Comparison of ENCODE assay signal across 19 mouse cellular contexts in genomic region chr5:129092345-129093065, GRCm38 (mm10). TPM values are rescaled to one million over a fixed set of nuclear protein-coding genes. Genes with fewer than 3 reads are reported as not detected.
A peak's percentile ranks its signal among the peaks of the same experiment; 100 is the strongest.
DNase-seq lines count a peak whose midpoint lies in the region; ATAC-seq lines count a peak whose summit lies in the region.
"Had no signal": no experiment of that assay in that cellular context is flagged by ENCODE, and none has a peak within 500 bp of the region (broad histone marks: within the 10 kb centered on the region; RNA-seq: fewer than 3 reads in every experiment).

No protein-coding gene starts in this region.

- no peaks in the 10 kb centered on the region for H3K4me1 ChIP-seq in forebrain, embryonic 14.5 days (ENCODE audit: control insufficient read depth, insufficient read depth, low read length)
- peaks cover 15% of the 10 kb centered on the region; the same call in 1 of the 2 replicates for H3K4me1 ChIP-seq in forebrain, embryonic 10.5 days
- H3K4me1 ChIP-seq in lung, embryonic 15.5 days, result peaks cover 14% of the 10 kb centered on the region
- H3K4me1 ChIP-seq: midbrain, embryonic 13.5 days had no signal

- 34% methylated on average over 10 of the region's 10 CpGs for WGBS in forebrain, embryonic 14.5 days
- WGBS in forebrain, embryonic 10.5 days, result 84% methylated on average over 10 of the region's 10 CpGs
- WGBS in lung, embryonic 15.5 days, result 33% methylated on average over 10 of the region's 10 CpGs

- no peak overlapping the region for H3K9ac ChIP-seq in forebrain, embryonic 14.5 days (ENCODE audit: low read length)
- H3K9ac ChIP-seq in lung, embryonic 15.5 days, result no peak overlapping the region
- H3K9ac ChIP-seq: liver, postnatal 0 days; midbrain, embryonic 13.5 days had no signal

- DNase-seq in forebrain, embryonic 14.5 days (ENCODE audit: low spot score), result peak; percentile 68
- DNase-seq in forebrain, embryonic 10.5 days (ENCODE audit: extremely low spot score, low spot score), result no peak
- no peak for DNase-seq in lung, postnatal 14 days
- DNase-seq in NIH3T3 (ENCODE audit: low read depth), result peak; percentile 13
- no peak for DNase-seq in cerebellum, adult 9-11 months
- no peak for DNase-seq in gastrocnemius, postnatal 4 days (ENCODE audit: low spot score in 2 of 2)
- DNase-seq: adrenal gland, postnatal 25 days; B cell, adult 2 months; cerebellum, adult 9-10 months; gastrocnemius, postnatal 14 days; heart, postnatal 10 days; kidney, adult 9 months; liver; liver, postnatal 0 days had no signal

- ATAC-seq in forebrain, embryonic 14.5 days, result peak; percentile 87
- peak; percentile 61; the same call in 1 of the 2 replicates for ATAC-seq in lung, embryonic 15.5 days (ENCODE audit: borderline replicate concordance, extremely low read depth, low FRiP score, low TSS enrichment)
- ATAC-seq in granulocyte monocyte progenitor cell, adult 5-6 weeks (replicated peaks; ENCODE audit: poor library complexity, severe bottlenecking), result peak; percentile 79
- ATAC-seq: activated CD4-positive, CD25-positive, alpha-beta regulatory T cell, adult 4 months; midbrain, embryonic 13.5 days had no signal

- H3K27ac ChIP-seq in forebrain, embryonic 14.5 days (ENCODE audit: low read depth, low read length), result no peak overlapping the region
- H3K27ac ChIP-seq in forebrain, embryonic 10.5 days, result no peak overlapping the region
- peak overlapping the region; percentile 42 for H3K27ac ChIP-seq in lung, embryonic 15.5 days
- H3K27ac ChIP-seq: layer of hippocampus, adult 2 months; midbrain, embryonic 13.5 days had no signal

- H3K9me3 ChIP-seq in forebrain, embryonic 14.5 days (replicated peaks; ENCODE audit: control insufficient read depth, low read length), result no peaks in the 10 kb centered on the region
- H3K9me3 ChIP-seq in forebrain, embryonic 10.5 days, result no peaks in the 10 kb centered on the region
- no peaks in the 10 kb centered on the region for H3K9me3 ChIP-seq in lung, embryonic 15.5 days
- H3K9me3 ChIP-seq: midbrain, embryonic 13.5 days had no signal

- no peak overlapping the region for H3K4me3 ChIP-seq in forebrain, embryonic 14.5 days (ENCODE audit: low read depth, low read length)
- no peak overlapping the region for H3K4me3 ChIP-seq in forebrain, embryonic 10.5 days
- no peak overlapping the region for H3K4me3 ChIP-seq in lung, embryonic 15.5 days
- H3K4me3 ChIP-seq: layer of hippocampus, adult 2 months; midbrain, embryonic 13.5 days had no signal

- H3K27me3 ChIP-seq in forebrain, embryonic 14.5 days (replicated peaks; ENCODE audit: control insufficient read depth, insufficient read depth, low read length), result 0 out of 2 replicates have a peak, but pooled peaks cover 2% of the 10 kb centered on the region
- no peaks in the 10 kb centered on the region for H3K27me3 ChIP-seq in forebrain, embryonic 10.5 days (ENCODE audit: poor library complexity, severe bottlenecking)
- no peaks in the 10 kb centered on the region for H3K27me3 ChIP-seq in lung, embryonic 15.5 days
- H3K27me3 ChIP-seq: midbrain, embryonic 13.5 days had no signal

- H3K4me2 ChIP-seq in forebrain, embryonic 14.5 days (ENCODE audit: low read length), result no peak overlapping the region
- H3K4me2 ChIP-seq in lung, embryonic 15.5 days, result no peak overlapping the region
- H3K4me2 ChIP-seq: midbrain, embryonic 13.5 days had no signal

- no peaks in the 10 kb centered on the region for H3K36me3 ChIP-seq in forebrain, embryonic 14.5 days (ENCODE audit: control insufficient read depth, insufficient read depth, low read length)
- no peaks in the 10 kb centered on the region for H3K36me3 ChIP-seq in forebrain, embryonic 10.5 days (replicated peaks)
- H3K36me3 ChIP-seq in lung, embryonic 15.5 days, result no peaks in the 10 kb centered on the region
- H3K36me3 ChIP-seq: midbrain, embryonic 13.5 days had no signal

RNA-seq across cellular contexts. Expression of gene Adgrd1, which starts 4.0 kb away (rescaled TPM):
- polyA plus RNA-seq in forebrain, embryonic 14.5 days (2014; fragmentation: Nextera tagmentation; extraction: Ambion mirVana), result 0.12 and 0.15 TPM in 2 replicates
- polyA plus RNA-seq in forebrain, embryonic 10.5 days (2016; fragmentation: Nextera tagmentation; extraction: Ambion mirVana), result 0.02 TPM in 1 of 2 replicates, not detected in the other
- 0.86 and 1.3 TPM in 2 replicates for polyA plus RNA-seq in lung, embryonic 15.5 days (2015; fragmentation: Nextera tagmentation; extraction: Ambion mirVana)
- total RNA-seq in granulocyte monocyte progenitor cell, adult 5-6 weeks (2014; fragmentation: Nextera tagmentation), result 1.1 TPM in 1 of 2 replicates, not detected in the other
- total RNA-seq in granulocyte monocyte progenitor cell, adult 5-6 weeks (2017), result 0.34 and 0.62 TPM in 2 replicates
- 10 to 100 TPM; 14.9 to 17.3 TPM for total RNA-seq in gastrocnemius, postnatal 4 days (2021)

Comparison
In these comparisons a context has a peak if more than half of its experiments do, and no peak if none do; other contexts are left out.
1. DNase-seq: peak in forebrain, embryonic 14.5 days (single experiment) and NIH3T3 (single experiment); none in forebrain, embryonic 10.5 days (single experiment), lung, postnatal 14 days (single experiment), cerebellum, adult 9-11 months (single experiment) and gastrocnemius, postnatal 4 days (0 of 2).
2. Peak in every context shown above with its lines, with median percentiles within 50 percentile points of each other: ATAC-seq.